Mouse (Mus musculus) spleen, adult 18-20 months (tissue): ENCODE measurements at regions not wholly inside any gene's neighbourhood (a gene's known extent, or its start where the extent isn't known, plus 50 kb on each side); places are given as distances from the start of the nearest gene placed in this dataset.

ENCODE experiments used
- DNase-seq, 2 experiments: peaks; one replicate each; pipeline ENCODE4 v3.0.0; 2022; ENCODE audit warnings: mixed read lengths in 2 of 2

GRCm38 (mm10) chr8:10905761-10906160 is 102.5 kb downstream of the Irs2 start:
- DNase-seq, result no peak

- no peak for DNase-seq
These were observed 104.3 kb downstream of the Irs2 start for GRCm38 (mm10) chr8:10903957-10904356.

GRCm38 (mm10) chr8:10901954-10902353 is 106.3 kb downstream of the Irs2 start:
- DNase-seq, result no peak

- peak; percentile 49 to 52 for DNase-seq
These were observed 107.2 kb downstream of the Irs2 start for GRCm38 (mm10) chr8:10901014-10901413.

- no peak for DNase-seq
These were observed 108.6 kb downstream of the Irs2 start for GRCm38 (mm10) chr8:10899581-10900155.

- DNase-seq, result no peak
These were observed 109.4 kb downstream of the Irs2 start for GRCm38 (mm10) chr8:10898562-10899527.

GRCm38 (mm10) chr8:10897573-10897972 is 110.7 kb downstream of the Irs2 start:
- no peak for DNase-seq

GRCm38 (mm10) chr8:10895178-10895577 is 113.1 kb downstream of the Irs2 start:
- DNase-seq, result no peak

GRCm38 (mm10) chr8:10894306-10894705 is 114.0 kb downstream of the Irs2 start:
- no peak for DNase-seq

GRCm38 (mm10) chr8:10893709-10894108 is 114.5 kb downstream of the Irs2 start:
- no peak for DNase-seq

GRCm38 (mm10) chr8:10891906-10892305 is 116.4 kb downstream of the Irs2 start:
- DNase-seq, result no peak

GRCm38 (mm10) chr8:10891440-10891839 is 116.8 kb downstream of the Irs2 start:
- no peak for DNase-seq

GRCm38 (mm10) chr8:10885452-10885851 is 122.8 kb downstream of the Irs2 start:
- DNase-seq, result no peak

- DNase-seq, result no peak
These were observed 124.8 kb downstream of the Irs2 start for GRCm38 (mm10) chr8:10883418-10883817.

GRCm38 (mm10) chr8:10882381-10882780 is 125.9 kb downstream of the Irs2 start:
- no peak for DNase-seq

- DNase-seq, result no peak
These were observed 128.4 kb downstream of the Irs2 start for GRCm38 (mm10) chr8:10879883-10880282.

GRCm38 (mm10) chr8:10879049-10879847 is 129.0 kb downstream of the Irs2 start:
- no peak for DNase-seq

- DNase-seq, result no peak
These were observed 129.9 kb downstream of the Irs2 start for GRCm38 (mm10) chr8:10878371-10878770.

GRCm38 (mm10) chr8:10875170-10875569 is 133.1 kb downstream of the Irs2 start:
- DNase-seq, result no peak

GRCm38 (mm10) chr8:10871451-10871850 is 136.8 kb downstream of the Irs2 start:
- DNase-seq, result no peak

- no peak for DNase-seq
These were observed 137.7 kb downstream of the Irs2 start for GRCm38 (mm10) chr8:10870423-10871055.

GRCm38 (mm10) chr8:10869866-10870265 is 138.4 kb downstream of the Irs2 start:
- no peak for DNase-seq
